Mouse (Mus musculus): Measurements from ENCODE around the gene Tnk2. TPM values are rescaled to one million over a fixed set of nuclear protein-coding genes. Genes with fewer than 3 reads are reported as not detected.

Gene Tnk2
- polyA plus RNA-seq, 1 experiment = 238 TPM

DNA sequence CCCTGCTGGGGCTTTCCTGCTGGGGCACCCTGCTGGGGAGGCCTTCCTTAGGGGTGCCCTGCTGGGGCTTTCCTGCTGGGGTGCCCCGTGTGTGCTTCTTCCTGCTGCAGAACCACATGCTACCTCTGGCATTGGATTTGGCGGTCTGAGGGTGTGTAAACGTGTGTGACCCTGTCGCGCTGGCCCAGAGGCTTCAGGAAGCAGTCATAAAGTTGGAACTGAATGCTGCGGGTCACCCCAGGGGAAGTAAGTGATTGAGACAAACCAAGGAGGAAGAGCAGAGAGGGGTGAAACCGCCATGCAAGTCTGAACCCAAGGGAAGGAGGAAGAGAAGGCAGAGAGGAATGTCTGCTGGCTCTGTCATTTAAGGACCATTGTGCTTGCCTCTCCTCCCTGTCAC lies 54.9 kb downstream of the Tnk2 start:
- TF ChIP-seq CTCF (IDR thresholded peaks at IDR 0.05; ENCODE audit: borderline replicate concordance, insufficient read depth, low read depth, low read length) (no peak), POLR2A (IDR thresholded peaks at IDR 0.05; ENCODE audit: borderline replicate concordance, insufficient read depth, low read length) (no peak)
- Histone ChIP-seq H3K27ac (ENCODE audit: insufficient read depth, low read length) (no peak overlapping the region), H3K4me1 (ENCODE audit: control insufficient read depth, insufficient read depth, low read length) (no peaks in the 10 kb centered on the region), H3K4me3 (replicated peaks; ENCODE audit: insufficient read depth, low read depth, low read length) (no peak overlapping the region), H3K27me3 (ENCODE audit: control insufficient read depth, insufficient read depth, low read length) (no peaks in the 10 kb centered on the region)
- WGBS = 52% methylated on average over 7 of the region's 7 CpGs
- DNase-seq = no peak

- 51% methylated on average over 9 of the region's 9 CpGs for WGBS
- Histone ChIP-seq H3K27me3 (ENCODE audit: control insufficient read depth, insufficient read depth, low read length) (no peaks in the 10 kb centered on the region), H3K4me1 (ENCODE audit: control insufficient read depth, insufficient read depth, low read length) (no peaks in the 10 kb centered on the region; the same call in 1 of the 2 replicates), H3K4me3 (replicated peaks; ENCODE audit: insufficient read depth, low read depth, low read length) (no peak overlapping the region), H3K27ac (ENCODE audit: insufficient read depth, low read length) (no peak overlapping the region)
- no peak for TF ChIP-seq CTCF (IDR thresholded peaks at IDR 0.05; ENCODE audit: borderline replicate concordance, insufficient read depth, low read depth, low read length)
- DNase-seq = no peak
These were observed 59.7 kb downstream of the Tnk2 start for GRCm38 (mm10) chr16:32703312-32703912.

GRCm38 (mm10) chr16:32705606-32706005 lies 61.9 kb downstream of the Tnk2 start:
- no peak overlapping the region for H3K27ac ChIP-seq (ENCODE audit: insufficient read depth, low read length)
- no peak for DNase-seq
- H3K4me3 ChIP-seq (replicated peaks; ENCODE audit: insufficient read depth, low read depth, low read length) = no peak overlapping the region
- H3K4me1 ChIP-seq (ENCODE audit: control insufficient read depth, insufficient read depth, low read length) = no peaks in the 10 kb centered on the region; the same call in 1 of the 2 replicates
- 98% methylated on average over 3 of the region's 3 CpGs for WGBS
- no peak for TF ChIP-seq CTCF (IDR thresholded peaks at IDR 0.05; ENCODE audit: borderline replicate concordance, insufficient read depth, low read depth, low read length)
- TF ChIP-seq POLR2A (IDR thresholded peaks at IDR 0.05; ENCODE audit: borderline replicate concordance, insufficient read depth, low read length) = no peak
- no peaks in the 10 kb centered on the region for H3K27me3 ChIP-seq (ENCODE audit: control insufficient read depth, insufficient read depth, low read length)

- no peak overlapping the region for H3K27ac ChIP-seq (ENCODE audit: insufficient read depth, low read length)
- TF ChIP-seq POLR2A (IDR thresholded peaks at IDR 0.05; ENCODE audit: borderline replicate concordance, insufficient read depth, low read length) (no peak), CTCF (IDR thresholded peaks at IDR 0.05; ENCODE audit: borderline replicate concordance, insufficient read depth, low read depth, low read length) (no peak)
- H3K27me3 ChIP-seq (ENCODE audit: control insufficient read depth, insufficient read depth, low read length) = no peaks in the 10 kb centered on the region
- DNase-seq = no peak
- no peaks in the 10 kb centered on the region; the same call in 1 of the 2 replicates for H3K4me1 ChIP-seq (ENCODE audit: control insufficient read depth, insufficient read depth, low read length)
- 56% methylated on average over 17 of the region's 17 CpGs for WGBS
- no peak overlapping the region for H3K4me3 ChIP-seq (replicated peaks; ENCODE audit: insufficient read depth, low read depth, low read length)
These were observed 63.6 kb downstream of the Tnk2 start for GRCm38 (mm10) chr16:32707111-32707823.

DNA sequence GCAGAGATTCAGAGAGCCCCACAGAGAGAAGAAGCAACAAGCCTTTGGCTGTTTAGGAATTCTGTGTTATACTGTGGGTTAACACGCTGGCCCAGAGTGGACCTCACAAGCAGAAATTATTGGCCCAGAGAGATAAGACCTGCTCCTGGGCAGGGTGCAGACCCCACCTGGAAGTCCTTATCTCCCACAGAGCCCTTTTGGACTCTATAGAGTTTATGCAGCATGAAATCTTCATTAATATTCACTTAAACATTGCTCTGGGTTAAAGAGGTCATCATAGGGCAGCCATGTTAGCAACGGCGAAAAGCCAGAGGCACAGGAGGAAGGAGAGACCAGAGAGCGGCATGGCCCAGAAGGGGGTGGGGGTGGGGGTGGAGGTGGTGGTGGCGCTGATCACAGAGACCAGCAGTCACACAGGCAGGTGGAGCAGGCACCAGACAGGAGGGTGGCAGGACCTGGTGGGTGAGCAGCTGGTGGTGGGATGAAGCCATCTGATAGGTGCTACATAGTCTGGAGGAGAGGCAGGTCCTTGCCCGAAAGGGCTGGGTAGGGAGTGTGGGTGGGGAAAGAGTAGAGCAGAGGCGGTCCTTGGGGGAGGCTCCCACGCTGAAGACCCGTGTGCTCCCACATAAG lies 64.3 kb downstream of the Tnk2 start:
- WGBS = 56% methylated on average over 9 of the region's 9 CpGs
- Histone ChIP-seq H3K4me1 (ENCODE audit: control insufficient read depth, insufficient read depth, low read length) (no peaks in the 10 kb centered on the region; the same call in 1 of the 2 replicates), H3K27ac (ENCODE audit: insufficient read depth, low read length) (no peak overlapping the region), H3K27me3 (ENCODE audit: control insufficient read depth, insufficient read depth, low read length) (no peaks in the 10 kb centered on the region), H3K4me3 (replicated peaks; ENCODE audit: insufficient read depth, low read depth, low read length) (no peak overlapping the region)
- TF ChIP-seq CTCF (IDR thresholded peaks at IDR 0.05; ENCODE audit: borderline replicate concordance, insufficient read depth, low read depth, low read length) (no peak), POLR2A (IDR thresholded peaks at IDR 0.05; ENCODE audit: borderline replicate concordance, insufficient read depth, low read length) (no peak)
- no peak for DNase-seq

- H3K4me1 ChIP-seq (ENCODE audit: control insufficient read depth, insufficient read depth, low read length) = no peaks in the 10 kb centered on the region; the same call in 1 of the 2 replicates
- 71% methylated on average over 10 of the region's 10 CpGs for WGBS
- no peak for TF ChIP-seq POLR2A (IDR thresholded peaks at IDR 0.05; ENCODE audit: borderline replicate concordance, insufficient read depth, low read length)
- TF ChIP-seq CTCF (IDR thresholded peaks at IDR 0.05; ENCODE audit: borderline replicate concordance, insufficient read depth, low read depth, low read length) = no peak
These were observed 64.9 kb downstream of the Tnk2 start for GRCm38 (mm10) chr16:32708457-32709033.

GRCm38 (mm10) chr16:32709116-32709515 lies 65.4 kb downstream of the Tnk2 start:
- Histone ChIP-seq H3K27me3 (ENCODE audit: control insufficient read depth, insufficient read depth, low read length) (no peaks in the 10 kb centered on the region), H3K4me3 (replicated peaks; ENCODE audit: insufficient read depth, low read depth, low read length) (no peak overlapping the region), H3K27ac (ENCODE audit: insufficient read depth, low read length) (no peak overlapping the region), H3K4me1 (ENCODE audit: control insufficient read depth, insufficient read depth, low read length) (no peaks in the 10 kb centered on the region; the same call in 1 of the 2 replicates)
- no peak for TF ChIP-seq POLR2A (IDR thresholded peaks at IDR 0.05; ENCODE audit: borderline replicate concordance, insufficient read depth, low read length)
- no peak for TF ChIP-seq CTCF (IDR thresholded peaks at IDR 0.05; ENCODE audit: borderline replicate concordance, insufficient read depth, low read depth, low read length)
- 87% methylated on average over 8 of the region's 8 CpGs for WGBS
- no peak for DNase-seq

More at GRCm38 (mm10) chr16:32708457-32709033, 64.9 kb downstream of the Tnk2 start:
- no peak for DNase-seq
- no peaks in the 10 kb centered on the region for H3K27me3 ChIP-seq (ENCODE audit: control insufficient read depth, insufficient read depth, low read length)
- H3K27ac ChIP-seq (ENCODE audit: insufficient read depth, low read length) = no peak overlapping the region
- H3K4me3 ChIP-seq (replicated peaks; ENCODE audit: insufficient read depth, low read depth, low read length) = no peak overlapping the region
